Mouse (Mus musculus) gastrocnemius, adult 2 months (tissue): ENCODE results near the gene Senp6. TPM values are rescaled to one million over a fixed set of nuclear protein-coding genes. Genes with fewer than 3 reads are reported as not detected.
A peak's percentile ranks its signal among the peaks of the same experiment; 100 is the strongest.

Source experiments
- DNase-seq: peaks from one replicate; pipeline ENCODE4 v3.0.0; 2022
- H3K27ac ChIP-seq: fragments of 200-600 bp; 2 replicates; pipeline ENCODE4 v1.8.1; 2022; ENCODE audit warnings: mild to moderate bottlenecking
- H3K4me3 ChIP-seq: fragments of 200-600 bp; 2 replicates; pipeline ENCODE4 v1.8.1; 2022; ENCODE audit warnings: mild to moderate bottlenecking, moderate library complexity
- CTCF ChIP-seq: fragments of 200-600 bp; IDR thresholded peaks from 2 replicates; pipeline ENCODE4 v1.8.1; 2022; ENCODE audit warnings: antibody characterized with exemption, mild to moderate bottlenecking, moderate library complexity
- intact Hi-C: fragments of 180-260 bp; cut with DNase I; formaldehyde crosslinking; loops from one replicate; pipeline ENCODE4 v1.15.1; 2025
- total RNA-seq, 2 experiments: library from RNA; stranded (reverse); gene quantifications; 2 replicates each; pipeline ENCODE4 v1.2.3; 2021

Gene Senp6
- total RNA-seq, 2 experiments from 2014 or later, result 56.5 to 58.7 TPM

GRCm38 (mm10) chr9:80186693-80187092 is 120.0 kb downstream of the Senp6 start:
- DNase-seq, result no peak
- intact Hi-C loops, result no loop called here
- no peak for TF ChIP-seq CTCF
- Histone ChIP-seq H3K27ac (no peak overlapping the region), H3K4me3 (no peak overlapping the region)

- no peak for DNase-seq
- Histone ChIP-seq H3K27ac (no peak overlapping the region), H3K4me3 (no peak overlapping the region)
- no peak for TF ChIP-seq CTCF
- intact Hi-C loops, result no loop called here
Measured at GRCm38 (mm10) chr9:80188324-80188893, 121.7 kb downstream of the Senp6 start.

GRCm38 (mm10) chr9:80191240-80191639 is 124.5 kb downstream of the Senp6 start:
- H3K4me3 ChIP-seq, result no peak overlapping the region
- peak overlapping the region; percentile 60 for H3K27ac ChIP-seq
- intact Hi-C loops, result no loop called here
- no peak for TF ChIP-seq CTCF
- DNase-seq, result no peak

- Histone ChIP-seq H3K27ac (peak overlapping the region; percentile 60), H3K4me3 (peak overlapping the region; percentile 45)
- peak; percentile 53 for DNase-seq
- intact Hi-C loops, result no loop called here
- no peak for TF ChIP-seq CTCF
Measured at GRCm38 (mm10) chr9:80192324-80192723, 125.6 kb downstream of the Senp6 start.

- no peak for DNase-seq
- intact Hi-C loops, result no loop called here
- no peak for TF ChIP-seq CTCF
- H3K27ac ChIP-seq, result no peak overlapping the region
- no peak overlapping the region for H3K4me3 ChIP-seq
Measured at GRCm38 (mm10) chr9:80194446-80194845, 127.7 kb downstream of the Senp6 start.

Other genes starting within 250 kb of the Senp6 start
- 100 to 1,000 TPM in 1 of 2 experiments, 10 to 100 TPM in 1; 93.6 to 119 TPM for gene Filip1, start 54.1 kb upstream of the Senp6 start, total RNA-seq
- 1 to 10 TPM; 7.3 to 8.3 TPM for gene Myo6, start 98.1 kb downstream of the Senp6 start, total RNA-seq